Mouse (Mus musculus): ENCODE measurements around the gene Rbm20.
A peak's percentile ranks its signal among the peaks of the same experiment; 100 is the strongest.

DNA sequence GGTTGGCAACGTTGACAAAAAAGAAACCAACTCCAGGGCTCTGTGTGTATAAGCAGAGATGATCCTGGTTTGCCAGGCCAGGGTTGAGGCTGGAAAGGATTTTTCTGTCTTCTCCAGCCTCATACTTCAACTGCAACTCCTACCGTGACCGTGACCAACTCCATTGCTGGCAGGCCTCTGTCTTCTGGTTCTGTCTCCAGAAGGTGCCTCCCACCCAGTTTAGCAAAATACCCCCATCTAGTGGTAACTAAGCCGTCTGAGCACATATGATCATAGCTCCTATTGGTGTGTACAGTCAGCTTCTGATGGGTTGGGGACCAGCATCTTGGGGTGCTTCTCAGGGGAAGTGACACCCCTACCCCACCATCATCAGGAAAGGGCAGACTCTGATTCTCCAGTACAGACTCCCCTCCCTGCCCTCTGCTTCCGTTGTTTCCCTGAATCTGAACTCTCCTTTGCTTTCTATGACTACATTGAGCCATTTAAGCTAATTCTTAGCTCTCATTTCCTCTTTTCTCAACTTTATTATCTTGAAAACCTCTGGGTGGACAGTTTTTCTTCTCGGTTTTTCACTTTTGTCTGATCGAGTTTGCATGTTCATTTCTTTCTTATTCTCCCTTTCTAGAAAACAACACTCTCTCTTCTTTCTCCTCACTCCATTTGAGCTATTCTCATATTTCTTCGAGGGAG, 85.8 kb downstream of the Rbm20 start:
- TF ChIP-seq CTCF (conservative IDR thresholded peaks at IDR 0.05; ENCODE audit: low read length), result peak; percentile 28; the same call in 1 of the 2 replicates
- no peak for TF ChIP-seq NANOG (IDR thresholded peaks at IDR 0.05; ENCODE audit: borderline replicate concordance, low read length)
